Mouse (Mus musculus): ENCODE data around the gene Pde1c.

The Pde1c gene

GRCm38 (mm10) chr6:56331432-56331831 is 237.5 kb downstream of the Pde1c start:
- DNase-seq (ENCODE audit: low read depth): no peak

GRCm38 (mm10) chr6:56328103-56328502 is 240.8 kb downstream of the Pde1c start:
- no peak for DNase-seq (ENCODE audit: low read depth)

- no peak for DNase-seq (ENCODE audit: low read depth)
Measured at GRCm38 (mm10) chr6:56322799-56323198, 246.1 kb downstream of the Pde1c start.

DNA sequence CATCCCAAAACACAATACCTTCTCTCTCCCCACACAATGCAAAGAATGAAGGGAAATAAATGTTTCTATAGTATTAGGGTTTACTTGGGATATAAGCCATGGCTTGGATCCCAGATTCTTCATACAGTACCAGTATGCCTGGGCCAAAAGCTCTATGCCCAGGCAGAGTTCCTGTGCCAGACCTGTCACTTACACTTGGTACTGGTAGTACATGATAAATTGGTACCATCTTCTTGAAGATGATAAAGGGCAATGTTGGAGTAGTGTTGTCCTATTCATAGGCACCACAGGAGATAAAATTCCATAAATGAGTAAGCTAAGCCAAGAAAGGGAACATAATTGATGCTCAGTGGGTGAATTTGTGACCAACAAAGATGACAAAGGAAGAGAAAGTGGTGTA is 258.6 kb downstream of the Pde1c start:
- no peak for DNase-seq (ENCODE audit: low read depth)

DNA sequence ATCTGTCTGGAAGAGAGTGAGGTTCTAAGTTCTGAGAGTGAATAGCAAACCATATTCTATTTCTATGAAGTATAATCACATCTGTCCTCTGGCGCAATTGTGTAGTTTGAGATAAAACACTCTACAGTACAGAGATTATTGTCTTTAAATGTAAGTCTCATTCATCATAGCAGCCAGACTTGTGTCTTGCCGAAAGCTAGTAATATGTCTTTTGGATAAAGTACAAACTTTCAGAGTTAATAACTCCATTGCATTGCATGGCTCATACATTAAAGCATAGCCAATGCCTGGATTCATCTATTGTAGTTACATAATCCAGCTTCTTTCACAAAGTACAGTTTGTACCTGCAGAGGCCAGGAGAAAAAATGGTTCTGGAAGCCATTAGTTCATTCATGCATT is 262.8 kb downstream of the Pde1c start:
- DNase-seq (ENCODE audit: low read depth): no peak

DNA sequence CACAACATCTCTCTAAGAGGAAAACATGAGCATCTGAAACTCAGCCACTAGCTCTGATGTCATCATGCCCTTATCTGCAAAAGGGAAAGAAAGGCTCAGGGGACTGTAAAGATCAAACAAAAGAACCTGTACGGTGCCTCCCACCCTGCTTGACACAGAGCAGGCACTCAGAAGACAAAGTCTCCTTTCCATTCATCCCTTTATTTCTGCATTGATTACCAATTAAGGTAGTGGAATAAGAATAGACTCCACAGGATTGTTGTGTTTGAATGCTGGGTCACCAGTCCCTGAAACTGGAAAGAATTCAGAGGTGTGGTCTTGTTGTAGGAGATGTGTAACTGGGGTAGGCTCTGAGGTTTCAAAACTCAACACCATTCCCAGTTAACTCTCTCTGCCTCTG is 276.7 kb downstream of the Pde1c start:
- no peak for DNase-seq (ENCODE audit: low read depth)

DNA sequence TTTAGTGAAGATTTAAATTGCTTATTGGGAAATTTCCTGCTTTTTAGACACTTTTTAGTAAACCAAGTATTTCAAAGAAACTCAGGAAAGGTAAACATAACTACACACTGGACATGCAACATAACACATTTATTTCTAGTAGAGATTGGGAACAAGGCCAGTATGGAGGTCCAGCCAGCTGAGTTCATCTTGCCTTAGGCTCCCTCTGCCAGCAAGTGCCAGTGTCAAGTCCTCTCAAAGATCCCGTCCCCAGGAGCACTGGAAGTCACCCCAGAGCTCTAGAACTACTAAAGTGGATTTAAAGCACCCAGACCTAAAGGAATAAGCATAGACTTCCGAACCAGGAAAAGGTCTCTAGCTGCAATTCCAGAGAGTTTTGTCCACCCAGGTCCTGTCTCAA is 279.6 kb downstream of the Pde1c start:
- no peak for DNase-seq (ENCODE audit: low read depth)

GRCm38 (mm10) chr6:56284821-56285220 is 284.1 kb downstream of the Pde1c start:
- DNase-seq (ENCODE audit: low read depth): no peak

DNA sequence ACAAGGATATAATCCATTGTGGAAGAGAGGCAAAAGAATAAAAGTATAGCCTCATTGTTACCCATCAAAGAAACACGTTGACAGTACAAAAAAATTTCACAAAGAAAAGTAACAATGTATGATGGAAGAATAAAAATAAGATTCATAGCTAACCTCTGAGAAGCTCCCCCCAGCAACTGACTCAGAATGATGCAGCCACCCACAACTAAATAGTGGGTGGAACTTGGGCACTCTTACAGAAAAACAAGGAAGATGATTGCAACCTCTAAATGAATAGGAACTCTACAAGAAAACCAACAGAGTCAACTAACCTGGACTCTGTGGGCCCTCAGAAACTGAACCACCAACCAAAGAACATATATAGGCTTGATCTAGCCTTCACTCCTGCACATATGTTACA is 293.4 kb downstream of the Pde1c start:
- DNase-seq (ENCODE audit: low read depth): no peak

- DNase-seq (ENCODE audit: low read depth): no peak
Measured at GRCm38 (mm10) chr6:56271741-56272140, 297.2 kb downstream of the Pde1c start.

GRCm38 (mm10) chr6:56264509-56264908 is 304.4 kb downstream of the Pde1c start:
- DNase-seq (ENCODE audit: low read depth): no peak

GRCm38 (mm10) chr6:56260118-56260517 is 308.8 kb downstream of the Pde1c start:
- no peak for DNase-seq (ENCODE audit: low read depth)

- DNase-seq (ENCODE audit: low read depth): no peak
Measured at GRCm38 (mm10) chr6:56257555-56258297, 311.2 kb downstream of the Pde1c start.

DNA sequence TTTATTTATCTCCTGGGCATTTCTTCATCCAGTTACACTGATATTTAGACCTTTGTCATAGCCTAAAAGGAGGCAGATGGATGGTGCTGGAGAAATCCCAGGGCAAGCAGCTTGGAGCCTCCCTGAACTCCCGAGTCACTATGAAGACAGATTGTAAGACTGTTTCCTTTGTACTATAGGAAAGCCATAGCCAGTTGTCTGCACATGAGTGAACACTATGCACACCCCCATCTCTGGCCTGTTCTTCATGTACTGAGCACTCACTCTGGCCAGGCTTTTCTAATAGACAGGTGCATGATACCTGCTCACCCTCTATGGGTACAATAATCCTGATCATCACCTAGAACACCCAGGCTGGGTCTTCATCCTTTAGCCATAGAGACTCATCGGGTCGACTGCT is 318.8 kb downstream of the Pde1c start:
- no peak for DNase-seq (ENCODE audit: low read depth)

- DNase-seq (ENCODE audit: low read depth): no peak
Measured at GRCm38 (mm10) chr6:56191426-56192140, 377.3 kb downstream of the Pde1c start.

DNA sequence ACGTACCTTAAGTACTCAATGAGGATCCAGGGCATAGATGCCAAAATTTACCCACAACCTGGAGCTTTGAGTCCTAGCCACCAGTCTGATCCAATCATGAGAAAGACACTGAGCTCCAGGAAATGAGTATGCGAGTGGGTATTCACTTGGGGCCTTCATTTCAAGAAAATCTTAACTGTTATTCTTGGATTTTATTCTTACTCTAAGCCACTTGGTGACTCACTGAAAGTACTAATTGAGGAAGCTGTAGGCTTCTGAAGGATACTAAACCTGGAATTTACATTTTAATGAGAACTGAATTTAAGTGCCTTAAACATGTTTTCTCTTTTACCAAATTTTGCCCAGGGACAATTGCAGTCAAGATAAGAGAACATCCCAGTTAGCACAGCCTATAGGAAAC is 392.4 kb downstream of the Pde1c start:
- DNase-seq (ENCODE audit: low read depth): no peak

DNA sequence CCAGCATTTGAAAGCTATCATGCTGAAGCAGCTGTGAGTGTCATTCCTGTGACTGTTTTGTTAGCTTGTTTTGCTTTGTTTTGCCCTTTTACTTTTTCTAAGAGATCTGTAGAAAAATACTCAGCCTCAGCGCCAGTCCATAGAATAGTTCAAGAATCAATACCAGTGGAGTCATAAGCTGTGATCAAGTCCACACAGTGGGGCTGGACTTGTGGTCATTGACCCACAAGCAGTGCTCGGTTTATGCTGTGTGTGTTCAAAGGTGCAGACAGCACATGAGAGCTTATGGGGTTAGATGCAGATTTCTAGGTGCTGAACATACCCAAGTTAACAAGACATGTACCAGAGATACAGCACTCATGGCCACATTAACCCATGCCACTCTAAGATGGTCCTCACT is 396.7 kb downstream of the Pde1c start:
- no peak for DNase-seq (ENCODE audit: low read depth)

- no peak for DNase-seq (ENCODE audit: low read depth)
Measured at GRCm38 (mm10) chr6:56168736-56169135, 400.2 kb downstream of the Pde1c start.

GRCm38 (mm10) chr6:56158217-56158616 is 410.7 kb downstream of the Pde1c start:
- DNase-seq (ENCODE audit: low read depth): no peak

DNA sequence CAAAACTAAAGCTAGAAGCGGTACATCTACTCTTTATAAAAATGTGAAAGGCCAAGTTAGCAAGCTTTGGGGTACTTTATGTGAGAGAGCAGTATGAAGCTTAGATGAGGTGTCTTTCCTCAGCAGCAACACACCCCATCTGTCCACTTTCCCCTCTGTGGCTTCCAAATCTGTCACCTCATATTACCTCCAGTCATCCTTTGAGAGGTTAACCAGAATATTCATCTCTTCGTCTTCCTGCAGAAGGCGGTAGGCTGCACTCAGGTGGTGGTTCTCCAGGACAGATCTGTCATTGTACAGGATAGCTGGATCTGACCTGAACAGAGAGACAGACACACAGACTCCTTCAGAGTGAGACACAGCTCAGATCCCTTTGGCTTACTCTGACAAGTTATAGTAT is 412.1 kb downstream of the Pde1c start:
- DNase-seq (ENCODE audit: low read depth): no peak

DNA sequence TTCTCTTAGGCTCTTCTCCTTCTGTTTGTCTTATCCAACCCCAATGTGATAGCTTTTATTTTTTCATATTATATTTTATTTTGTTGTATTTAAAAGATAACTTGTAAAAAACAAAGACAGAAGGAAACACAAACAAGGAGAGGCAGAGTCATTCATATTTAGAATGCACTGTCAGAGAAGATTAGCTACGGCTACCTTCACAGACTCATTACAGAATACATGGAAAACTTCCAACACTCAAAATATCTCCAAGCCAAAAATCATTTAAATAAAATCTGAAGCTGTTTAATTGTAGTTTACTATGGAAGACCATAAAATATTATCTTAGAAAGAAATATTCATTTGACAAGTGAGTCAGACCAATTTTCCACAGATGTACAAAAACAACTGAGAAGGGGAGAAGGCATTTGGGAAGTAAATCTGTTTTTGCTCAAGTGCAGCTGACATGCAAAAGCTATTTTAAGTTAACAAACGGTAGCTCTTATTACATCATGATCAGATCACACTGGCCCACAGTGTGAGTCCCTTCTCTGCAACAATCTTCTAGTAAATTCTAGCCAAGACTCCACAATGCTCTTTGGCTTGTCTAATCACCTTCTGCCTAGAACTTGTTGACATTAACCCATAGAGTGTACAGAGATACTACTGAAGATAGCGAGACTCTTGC is 438.3 kb downstream of the Pde1c start:
- no peak for DNase-seq (ENCODE audit: low read depth)

DNA sequence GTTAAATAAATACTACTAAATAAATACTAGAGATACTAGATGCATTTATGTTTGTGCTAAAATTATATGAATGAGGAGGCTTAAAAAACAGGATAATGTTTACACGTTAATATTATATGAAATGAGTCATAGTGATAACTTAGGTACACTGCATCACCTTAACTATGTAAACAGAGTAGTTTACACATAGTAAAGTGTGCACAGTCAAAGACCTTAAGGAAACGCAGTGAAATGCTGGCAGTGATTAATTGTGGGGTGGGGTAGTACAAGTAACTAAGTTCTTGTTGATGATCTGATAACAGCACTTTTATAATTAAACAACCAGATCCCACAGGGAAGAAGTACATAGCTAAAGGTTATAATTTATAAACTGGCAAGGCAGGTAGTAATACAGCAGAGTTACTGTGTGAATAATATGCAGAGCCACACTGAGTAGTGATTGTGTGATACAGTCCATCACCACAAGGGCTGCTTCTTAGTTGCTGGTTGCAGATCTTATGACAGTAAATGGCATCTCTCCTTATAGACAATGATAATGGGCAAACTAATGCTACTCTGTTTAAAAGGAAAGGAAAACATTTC is 469.3 kb downstream of the Pde1c start:
- no peak for DNase-seq (ENCODE audit: low read depth)

- no peak for DNase-seq (ENCODE audit: low read depth)
Measured at GRCm38 (mm10) chr6:56098427-56098826, 470.5 kb downstream of the Pde1c start.

All from fibroblast of lung, adult 2 months (primary cell).